Mouse (Mus musculus) brain, embryonic 14.5 days (tissue): ENCODE measurements around the gene Slc1a7. TPM values are rescaled to one million over a fixed set of nuclear protein-coding genes. Genes with fewer than 3 reads are reported as not detected.

Experiments
- DNase-seq: peaks from one replicate; pipeline ENCODE4 v3.0.0-alpha.2; 2011; ENCODE audit warnings: low read depth
- CTCF ChIP-seq: fragments of 200-500 bp; IDR thresholded peaks from 2 replicates; pipeline ENCODE4 v1.5.1; 2012; ENCODE audit warnings: inconsistent platforms, mild to moderate bottlenecking, moderate library complexity, borderline replicate concordance; ENCODE audit not compliant: insufficient read depth, insufficient read length; ENCODE audit errors: extremely low read depth
- POLR2A ChIP-seq: fragments of 200-500 bp; IDR thresholded peaks from 2 replicates; pipeline ENCODE4 v1.6.1; 2012; ENCODE audit warnings: mild to moderate bottlenecking, inconsistent platforms, borderline replicate concordance; ENCODE audit not compliant: poor library complexity, insufficient read depth, insufficient read length, severe bottlenecking; ENCODE audit errors: extremely low read depth
- polyA plus RNA-seq: library from polyadenylated mRNA; depleted of rRNA; stranded (reverse); fragments of >200 nt; gene quantifications from 2 replicates; pipeline ENCODE4 v1.2.3, GENCODE M21; 2012

Slc1a7 gene
- polyA plus RNA-seq, 1 experiment = 0.10 TPM

GRCm38 (mm10) chr4:107942741-107943140, 25.4 kb upstream of the Slc1a7 start:
- TF ChIP-seq POLR2A (no peak), CTCF (no peak)

GRCm38 (mm10) chr4:107944141-107944540, 24.0 kb upstream of the Slc1a7 start:
- DNase-seq = peak; percentile 58
- TF ChIP-seq POLR2A (no peak), CTCF (no peak)

More at GRCm38 (mm10) chr4:107942741-107943140, 25.4 kb upstream of the Slc1a7 start:
- DNase-seq = no peak

GRCm38 (mm10) chr4:107949918-107950317, 18.2 kb upstream of the Slc1a7 start:
- no peak for DNase-seq
- no peak for TF ChIP-seq POLR2A
- no peak for TF ChIP-seq CTCF

- peak; percentile 51 for DNase-seq
- TF ChIP-seq POLR2A = no peak
- peak; percentile 21; the same call in 1 of the 2 replicates for TF ChIP-seq CTCF
Measured at GRCm38 (mm10) chr4:107952845-107953244, 15.3 kb upstream of the Slc1a7 start.

- no peak for TF ChIP-seq POLR2A
- DNase-seq = peak; percentile 76
Measured at GRCm38 (mm10) chr4:107955691-107956090, 12.4 kb upstream of the Slc1a7 start.

GRCm38 (mm10) chr4:107958487-107958886, 9.6 kb upstream of the Slc1a7 start:
- TF ChIP-seq CTCF (no peak), POLR2A (no peak)
- peak; percentile 54 for DNase-seq

GRCm38 (mm10) chr4:107962044-107962732, 5.9 kb upstream of the Slc1a7 start:
- no peak for TF ChIP-seq CTCF
- no peak for TF ChIP-seq POLR2A
- DNase-seq = peak; percentile 62

- DNase-seq = peak; percentile 31
- TF ChIP-seq CTCF (no peak), POLR2A (no peak)
Measured at GRCm38 (mm10) chr4:107962792-107963191, 5.3 kb upstream of the Slc1a7 start.

- no peak for TF ChIP-seq POLR2A
- no peak for TF ChIP-seq CTCF
- DNase-seq = no peak
Measured at GRCm38 (mm10) chr4:107966416-107967109, 1.6 kb upstream of the Slc1a7 start.

GRCm38 (mm10) chr4:107969781-107970180, 1.6 kb downstream of the Slc1a7 start:
- no peak for DNase-seq

GRCm38 (mm10) chr4:107971162-107971561, 3.0 kb downstream of the Slc1a7 start:
- TF ChIP-seq POLR2A (no peak), CTCF (no peak)
- DNase-seq = no peak

More at GRCm38 (mm10) chr4:107969781-107970180, 1.6 kb downstream of the Slc1a7 start:
- TF ChIP-seq CTCF = no peak

GRCm38 (mm10) chr4:107974527-107974926, 6.4 kb downstream of the Slc1a7 start:
- DNase-seq = peak; percentile 73
- no peak for TF ChIP-seq CTCF
- no peak for TF ChIP-seq POLR2A

GRCm38 (mm10) chr4:107975004-107975403, 6.9 kb downstream of the Slc1a7 start:
- no peak for DNase-seq
- TF ChIP-seq CTCF = no peak
- no peak for TF ChIP-seq POLR2A

- DNase-seq = no peak
- no peak for TF ChIP-seq CTCF
- TF ChIP-seq POLR2A = no peak
Measured at GRCm38 (mm10) chr4:107977593-107977992, 9.5 kb downstream of the Slc1a7 start.
